Comparison of ENCODE assay signal across 8 mouse cellular contexts in the genomic region with DNA sequence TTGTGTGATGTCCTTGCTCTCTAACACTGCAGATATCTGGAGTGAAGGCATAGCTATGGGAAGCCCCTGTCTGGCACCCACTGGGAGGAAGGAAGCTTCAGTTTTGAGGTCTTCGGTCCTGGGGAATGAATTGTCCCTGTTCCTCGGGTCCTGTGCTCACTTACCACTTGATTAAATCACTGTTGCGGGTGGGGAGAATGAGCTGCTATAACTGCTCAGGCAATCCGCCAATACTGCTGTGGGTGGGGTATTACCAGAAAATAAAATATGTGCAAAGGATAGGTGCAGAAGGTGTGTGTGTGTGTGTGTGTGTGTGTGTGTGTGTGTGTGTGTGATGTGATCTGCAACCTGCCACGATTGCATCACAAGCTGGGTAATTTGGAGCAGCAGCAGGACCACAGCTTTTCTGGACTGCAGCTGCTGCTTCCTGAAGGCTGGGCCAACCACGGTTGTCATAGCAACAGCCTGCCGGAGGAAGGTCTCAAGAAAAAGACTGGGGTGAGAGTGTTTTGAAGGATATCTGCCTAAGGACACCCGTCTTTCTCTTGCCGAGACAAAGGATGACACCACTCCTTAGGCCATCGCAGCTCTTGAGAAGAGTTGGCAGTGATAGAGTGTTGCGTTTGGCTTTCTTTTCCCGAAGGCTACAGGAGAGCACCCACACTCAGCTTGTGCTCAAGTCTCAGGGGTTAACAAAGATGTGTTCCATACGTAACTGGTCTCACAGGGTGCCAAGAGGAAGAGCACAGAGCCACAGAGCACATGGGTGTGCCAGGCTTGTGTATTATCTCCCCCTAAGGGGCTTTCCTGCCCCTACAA. TPM values are rescaled to one million over a fixed set of nuclear protein-coding genes. Genes with fewer than 3 reads are reported as not detected.
DNase-seq lines count a peak whose midpoint lies in the region; ATAC-seq lines count a peak whose summit lies in the region.

No protein-coding gene starts in this region.

- H3K4me3 ChIP-seq in limb, embryonic 10.5 days: no peak overlapping the region

- H3K27me3 ChIP-seq in limb, embryonic 10.5 days (ENCODE audit: low read depth, poor library complexity, severe bottlenecking): peaks cover 41% of the 10 kb centered on the region

- peaks cover 22% of the 10 kb centered on the region for H3K4me1 ChIP-seq in limb, embryonic 10.5 days

- ATAC-seq in common myeloid progenitor, adult 5-6 weeks (replicated peaks; ENCODE audit: low read depth, poor library complexity, severe bottlenecking): peak; percentile 91

- intact Hi-C loops in heart, postnatal 36 days (cut with DNase I): no loop called here

- 45% methylated on average over 13 of the region's 13 CpGs for WGBS in limb, embryonic 10.5 days

- H3K9me3 ChIP-seq in limb, embryonic 10.5 days (replicated peaks): no peaks in the 10 kb centered on the region

- H3K27ac ChIP-seq in limb, embryonic 10.5 days: no peak overlapping the region

- peak; percentile 42 to 59 for DNase-seq in kidney, postnatal 4 days
- DNase-seq in kidney, adult 11 months: no peak
- peak; percentile 15 to 25 for DNase-seq in heart, postnatal 36 days
- DNase-seq in limb, embryonic 10.5 days (ENCODE audit: low spot score): peak; percentile 62
- peak; percentile 82 for DNase-seq in right cerebral cortex, adult 18-20 months
- DNase-seq in adipocyte (ENCODE audit: low spot score): no peak
- DNase-seq in B cell, adult 2 months: no peak

- H3K36me3 ChIP-seq in limb, embryonic 10.5 days: no peaks in the 10 kb centered on the region

RNA-seq across cellular contexts. Expression of a gene that starts 23.8 kb away (rescaled TPM):
- 0.14 and 0.29 TPM in 2 replicates for total RNA-seq in common myeloid progenitor, adult 5-6 weeks (2017)
- total RNA-seq in heart, postnatal 36 days (2021): not detected
- 0.04 and 0.06 TPM in 2 replicates for polyA plus RNA-seq in limb, embryonic 10.5 days (2016; fragmentation: Nextera tagmentation; extraction: Ambion mirVana)

RNA-seq across cellular contexts. Expression of a gene that starts 44.3 kb away (rescaled TPM):
- total RNA-seq in common myeloid progenitor, adult 5-6 weeks (2017): not detected in 2 replicates
- under 1 TPM in 1 of 2 experiments, not detected in 1; 0.27 TPM for total RNA-seq in heart, postnatal 36 days (2021)
- 0.13 TPM in 2 replicates for polyA plus RNA-seq in limb, embryonic 10.5 days (2016; fragmentation: Nextera tagmentation; extraction: Ambion mirVana)

RNA-seq across cellular contexts. Expression of a gene that starts 53.6 kb away (rescaled TPM):
- total RNA-seq in common myeloid progenitor, adult 5-6 weeks (2017): 18.4 and 22.4 TPM in 2 replicates
- 10 to 100 TPM; 72.2 to 76.1 TPM for total RNA-seq in heart, postnatal 36 days (2021)
- polyA plus RNA-seq in limb, embryonic 10.5 days (2016; fragmentation: Nextera tagmentation; extraction: Ambion mirVana): 10.0 and 12.0 TPM in 2 replicates

Comparison
In these comparisons a context has a peak if more than half of its experiments do, and no peak if none do; other contexts are left out.
1. DNase-seq: peak in kidney, postnatal 4 days (2 of 2), heart, postnatal 36 days (2 of 2), limb, embryonic 10.5 days (single experiment) and right cerebral cortex, adult 18-20 months (single experiment); none in kidney, adult 11 months (single experiment), adipocyte (single experiment) and B cell, adult 2 months (0 of 2).